Mouse (Mus musculus): ENCODE measurements around the gene Fuz.
"Not testable (repeated sequence)": the region's sequence is repeated elsewhere in the genome, so short reads cannot be mapped to it uniquely, and the experiment has no call there.

Fuz gene

GRCm38 (mm10) chr7:44860576-44861428 lies 35.1 kb upstream of the Fuz start:
- in situ Hi-C loops (cut with MboI): no loop called here

- in situ Hi-C loops (cut with MboI): no loop called here
These were observed 34.5 kb upstream of the Fuz start for GRCm38 (mm10) chr7:44861429-44861816.

GRCm38 (mm10) chr7:44862434-44862833 lies 33.4 kb upstream of the Fuz start:
- in situ Hi-C loops (cut with MboI): no loop called here

- in situ Hi-C loops (cut with MboI): no loop called here
These were observed 32.7 kb upstream of the Fuz start for GRCm38 (mm10) chr7:44863210-44863609.

GRCm38 (mm10) chr7:44863982-44864494 lies 31.8 kb upstream of the Fuz start:
- in situ Hi-C loops (cut with MboI): no loop called here

- in situ Hi-C loops (cut with MboI): no loop called here
These were observed 31.0 kb upstream of the Fuz start for GRCm38 (mm10) chr7:44864595-44865542.

GRCm38 (mm10) chr7:44866276-44867009 lies 29.4 kb upstream of the Fuz start:
- in situ Hi-C loops (cut with MboI): no loop called here

- in situ Hi-C loops (cut with MboI): no loop called here
These were observed 28.7 kb upstream of the Fuz start for GRCm38 (mm10) chr7:44867010-44867702.

GRCm38 (mm10) chr7:44867802-44868201 lies 28.1 kb upstream of the Fuz start:
- in situ Hi-C loops (cut with MboI): no loop called here

- in situ Hi-C loops (cut with MboI): no loop called here
These were observed 27.4 kb upstream of the Fuz start for GRCm38 (mm10) chr7:44868465-44868864.

- in situ Hi-C loops (cut with MboI): no loop called here
These were observed 26.8 kb upstream of the Fuz start for GRCm38 (mm10) chr7:44868919-44869696.

GRCm38 (mm10) chr7:44869697-44870528 lies 26.0 kb upstream of the Fuz start, which contains the start of gene Ptov1:
TSS of gene Ptov1 (minus strand) at chr7:44869788.
- in situ Hi-C loops (cut with MboI): no loop called here

GRCm38 (mm10) chr7:44870614-44871013 lies 25.3 kb upstream of the Fuz start:
- in situ Hi-C loops (cut with MboI): no loop called here

- in situ Hi-C loops (cut with MboI): no loop called here
These were observed 24.7 kb upstream of the Fuz start for GRCm38 (mm10) chr7:44871181-44871580.

GRCm38 (mm10) chr7:44871774-44872173 lies 24.1 kb upstream of the Fuz start:
- in situ Hi-C loops (cut with MboI): not testable (repeated sequence)

GRCm38 (mm10) chr7:44877833-44878232 lies 18.0 kb upstream of the Fuz start:
- in situ Hi-C loops (cut with MboI): no loop called here

GRCm38 (mm10) chr7:44883036-44883435 lies 12.8 kb upstream of the Fuz start:
- in situ Hi-C loops (cut with MboI): no loop called here

- in situ Hi-C loops (cut with MboI): no loop called here
These were observed 11.2 kb upstream of the Fuz start for GRCm38 (mm10) chr7:44884637-44885036.

- in situ Hi-C loops (cut with MboI): no loop called here
These were observed 8.9 kb upstream of the Fuz start for GRCm38 (mm10) chr7:44886964-44887363.

Measured in mature B cell (primary cell).